Mouse (Mus musculus): ENCODE results near the gene Pcnt.

Pcnt gene

GRCm38 (mm10) chr10:76442178-76443088 lies at the start of gene Pcnt:
Gene Pcnt, minus strand, starts transcription at chr10:76442786.
- DNase-seq (ENCODE audit: low spot score in 2 of 2), result peak; percentile 97

GRCm38 (mm10) chr10:76489205-76489604 lies 46.6 kb upstream of the Pcnt start:
- DNase-seq (ENCODE audit: low spot score in 2 of 2), result no peak

- no peak for DNase-seq (ENCODE audit: low spot score in 2 of 2)
These were observed 45.7 kb upstream of the Pcnt start for GRCm38 (mm10) chr10:76488265-76488664.

GRCm38 (mm10) chr10:76486302-76486701 lies 43.7 kb upstream of the Pcnt start:
- no peak for DNase-seq (ENCODE audit: low spot score in 2 of 2)

GRCm38 (mm10) chr10:76481480-76481879 lies 38.9 kb upstream of the Pcnt start:
- DNase-seq (ENCODE audit: low spot score in 2 of 2), result no peak

GRCm38 (mm10) chr10:76480851-76481250 lies 38.3 kb upstream of the Pcnt start:
- DNase-seq (ENCODE audit: low spot score in 2 of 2), result no peak

GRCm38 (mm10) chr10:76473759-76474158 lies 31.2 kb upstream of the Pcnt start:
- DNase-seq (ENCODE audit: low spot score in 2 of 2), result no peak

- peak; percentile 89 to 91 for DNase-seq (ENCODE audit: low spot score in 2 of 2)
These were observed 25.9 kb upstream of the Pcnt start, which contains the start of the genes Mcm3ap and Ybey for GRCm38 (mm10) chr10:76468203-76469162. Gene Mcm3ap, plus strand, starts transcription at chr10:76468927. Gene Ybey, minus strand, starts transcription at chr10:76469114.

- no peak for DNase-seq (ENCODE audit: low spot score in 2 of 2)
These were observed 20.1 kb upstream of the Pcnt start for GRCm38 (mm10) chr10:76462721-76463120.

GRCm38 (mm10) chr10:76462312-76462711 lies 19.7 kb upstream of the Pcnt start:
- peak; percentile 13 to 40 for DNase-seq (ENCODE audit: low spot score in 2 of 2)

GRCm38 (mm10) chr10:76461255-76461654 lies 18.7 kb upstream of the Pcnt start:
- no peak for DNase-seq (ENCODE audit: low spot score in 2 of 2)

- DNase-seq (ENCODE audit: low spot score in 2 of 2), result peak; percentile 51 to 54
These were observed 12.7 kb upstream of the Pcnt start for GRCm38 (mm10) chr10:76455289-76455688.

- DNase-seq (ENCODE audit: low spot score in 2 of 2), result no peak
These were observed 6.3 kb upstream of the Pcnt start, which contains the start of gene 2610028H24Rik for GRCm38 (mm10) chr10:76448851-76449250. Gene 2610028H24Rik, plus strand, starts transcription at chr10:76449081.

GRCm38 (mm10) chr10:76447406-76448229 lies 5.0 kb upstream of the Pcnt start:
- no peak for DNase-seq (ENCODE audit: low spot score in 2 of 2)

GRCm38 (mm10) chr10:76445996-76446681 lies 3.6 kb upstream of the Pcnt start:
- DNase-seq (ENCODE audit: low spot score in 2 of 2), result no peak

GRCm38 (mm10) chr10:76440281-76440680 lies 2.3 kb downstream of the Pcnt start, which contains the start of gene AC141477.1:
Gene AC141477.1, minus strand, starts transcription at chr10:76440444.
- no peak for DNase-seq (ENCODE audit: low spot score in 2 of 2)

GRCm38 (mm10) chr10:76439107-76439890 lies 3.3 kb downstream of the Pcnt start:
- no peak for DNase-seq (ENCODE audit: low spot score in 2 of 2)

GRCm38 (mm10) chr10:76433925-76434324 lies 8.7 kb downstream of the Pcnt start:
- no peak for DNase-seq (ENCODE audit: low spot score in 2 of 2)

- DNase-seq (ENCODE audit: low spot score in 2 of 2), result no peak
These were observed 16.9 kb downstream of the Pcnt start for GRCm38 (mm10) chr10:76425674-76426073.

GRCm38 (mm10) chr10:76416811-76417210 lies 25.8 kb downstream of the Pcnt start:
- peak; percentile 51 to 52 for DNase-seq (ENCODE audit: low spot score in 2 of 2)
